Mouse (Mus musculus) E14TG2a.4 (cell line): Measurements from ENCODE around the gene Ranbp9.

Source experiments
- H3K27me3 ChIP-seq: 2 replicates; pipeline ENCODE4 v1.6.1; 2014; ENCODE audit warnings: low read length, control low read depth; ENCODE audit not compliant: insufficient read depth
- H3K36me3 ChIP-seq: 2 replicates; pipeline ENCODE4 v1.6.1; 2014; ENCODE audit warnings: low read length, control low read depth; ENCODE audit not compliant: insufficient read depth
- H3K4me1 ChIP-seq: replicated peaks from 2 replicates; pipeline ENCODE4 v1.6.1; 2014; ENCODE audit warnings: low read depth, low read length, control low read depth
- H3K4me3 ChIP-seq: replicated peaks from 2 replicates; pipeline ENCODE4 v1.5.1; 2014; ENCODE audit warnings: mild to moderate bottlenecking, low read length
- H3K9me3 ChIP-seq: 2 replicates; pipeline ENCODE4 v1.6.1; 2014; ENCODE audit warnings: low read length, control low read depth
- CTCF ChIP-seq: conservative IDR thresholded peaks from 2 replicates; pipeline ENCODE4 v1.5.1; 2014; ENCODE audit warnings: low read length
- NANOG ChIP-seq: IDR thresholded peaks from 2 replicates; pipeline ENCODE4 v1.6.1; 2014; ENCODE audit warnings: borderline replicate concordance, low read length, mixed read lengths
- POU5F1 ChIP-seq: IDR thresholded peaks from 2 replicates; pipeline ENCODE4 v1.6.1; 2014; ENCODE audit warnings: low read length, borderline replicate concordance

Gene Ranbp9

GRCm38 (mm10) chr13:43480957-43481858 lies at the start of gene Ranbp9:
TSS of gene Ranbp9 (minus strand) at chr13:43481282.
- TF ChIP-seq CTCF: no peak
- TF ChIP-seq POU5F1: no peak
- TF ChIP-seq NANOG: no peak
- peaks cover 17% of the 10 kb centered on the region; the same call in 1 of the 2 replicates for H3K27me3 ChIP-seq
- no peaks in the 10 kb centered on the region for H3K9me3 ChIP-seq

GRCm38 (mm10) chr13:43530129-43530831 lies 49.2 kb upstream of the Ranbp9 start:
- no peaks in the 10 kb centered on the region for H3K27me3 ChIP-seq
- H3K36me3 ChIP-seq: no peaks in the 10 kb centered on the region
- no peak overlapping the region for H3K4me3 ChIP-seq
- no peak for TF ChIP-seq CTCF
- TF ChIP-seq NANOG: no peak
- no peak for TF ChIP-seq POU5F1
- H3K9me3 ChIP-seq: no peaks in the 10 kb centered on the region
- peaks cover 62% of the 10 kb centered on the region for H3K4me1 ChIP-seq

More at GRCm38 (mm10) chr13:43480957-43481858, at the start of gene Ranbp9:
- Histone ChIP-seq H3K4me1 (peaks cover 28% of the 10 kb centered on the region), H3K36me3 (no peaks in the 10 kb centered on the region), H3K4me3 (peak within 1 kb of the TSS; percentile 90)

- Histone ChIP-seq H3K4me1 (peaks cover 53% of the 10 kb centered on the region), H3K9me3 (no peaks in the 10 kb centered on the region), H3K27me3 (peaks cover 2% of the 10 kb centered on the region; the same call in 1 of the 2 replicates), H3K4me3 (no peak overlapping the region), H3K36me3 (no peaks in the 10 kb centered on the region)
- TF ChIP-seq NANOG (no peak; the same call in 1 of the 2 replicates), POU5F1 (no peak), CTCF (no peak)
These were observed 45.2 kb upstream of the Ranbp9 start for GRCm38 (mm10) chr13:43526289-43526688.

- Histone ChIP-seq H3K4me3 (no peak overlapping the region), H3K36me3 (no peaks in the 10 kb centered on the region), H3K27me3 (peaks cover 5% of the 10 kb centered on the region; the same call in 1 of the 2 replicates), H3K9me3 (no peaks in the 10 kb centered on the region), H3K4me1 (peaks cover 45% of the 10 kb centered on the region)
- no peak for TF ChIP-seq POU5F1
- TF ChIP-seq NANOG: no peak
- no peak for TF ChIP-seq CTCF
These were observed 44.5 kb upstream of the Ranbp9 start for GRCm38 (mm10) chr13:43525363-43526134.

GRCm38 (mm10) chr13:43524491-43525362 lies 43.6 kb upstream of the Ranbp9 start:
- Histone ChIP-seq H3K4me3 (no peak overlapping the region), H3K27me3 (peaks cover 5% of the 10 kb centered on the region; the same call in 1 of the 2 replicates), H3K36me3 (no peaks in the 10 kb centered on the region), H3K4me1 (peaks cover 37% of the 10 kb centered on the region), H3K9me3 (no peaks in the 10 kb centered on the region)
- TF ChIP-seq NANOG: no peak
- no peak for TF ChIP-seq CTCF
- no peak for TF ChIP-seq POU5F1

GRCm38 (mm10) chr13:43523906-43524480 lies 42.9 kb upstream of the Ranbp9 start:
- peaks cover 5% of the 10 kb centered on the region; the same call in 1 of the 2 replicates for H3K27me3 ChIP-seq
- no peaks in the 10 kb centered on the region for H3K9me3 ChIP-seq
- H3K4me1 ChIP-seq: peaks cover 36% of the 10 kb centered on the region
- TF ChIP-seq NANOG (no peak), CTCF (no peak), POU5F1 (no peak)
- H3K36me3 ChIP-seq: no peaks in the 10 kb centered on the region
- no peak overlapping the region for H3K4me3 ChIP-seq

GRCm38 (mm10) chr13:43521940-43522339 lies 40.9 kb upstream of the Ranbp9 start:
- Histone ChIP-seq H3K4me3 (no peak overlapping the region), H3K27me3 (peaks cover 5% of the 10 kb centered on the region; the same call in 1 of the 2 replicates), H3K36me3 (no peaks in the 10 kb centered on the region), H3K9me3 (no peaks in the 10 kb centered on the region), H3K4me1 (peaks cover 36% of the 10 kb centered on the region)
- TF ChIP-seq CTCF (no peak), POU5F1 (no peak)
